Mouse (Mus musculus): ENCODE measurements around the gene Arl15.
A peak's percentile ranks its signal among the peaks of the same experiment; 100 is the strongest.

Gene Arl15

DNA sequence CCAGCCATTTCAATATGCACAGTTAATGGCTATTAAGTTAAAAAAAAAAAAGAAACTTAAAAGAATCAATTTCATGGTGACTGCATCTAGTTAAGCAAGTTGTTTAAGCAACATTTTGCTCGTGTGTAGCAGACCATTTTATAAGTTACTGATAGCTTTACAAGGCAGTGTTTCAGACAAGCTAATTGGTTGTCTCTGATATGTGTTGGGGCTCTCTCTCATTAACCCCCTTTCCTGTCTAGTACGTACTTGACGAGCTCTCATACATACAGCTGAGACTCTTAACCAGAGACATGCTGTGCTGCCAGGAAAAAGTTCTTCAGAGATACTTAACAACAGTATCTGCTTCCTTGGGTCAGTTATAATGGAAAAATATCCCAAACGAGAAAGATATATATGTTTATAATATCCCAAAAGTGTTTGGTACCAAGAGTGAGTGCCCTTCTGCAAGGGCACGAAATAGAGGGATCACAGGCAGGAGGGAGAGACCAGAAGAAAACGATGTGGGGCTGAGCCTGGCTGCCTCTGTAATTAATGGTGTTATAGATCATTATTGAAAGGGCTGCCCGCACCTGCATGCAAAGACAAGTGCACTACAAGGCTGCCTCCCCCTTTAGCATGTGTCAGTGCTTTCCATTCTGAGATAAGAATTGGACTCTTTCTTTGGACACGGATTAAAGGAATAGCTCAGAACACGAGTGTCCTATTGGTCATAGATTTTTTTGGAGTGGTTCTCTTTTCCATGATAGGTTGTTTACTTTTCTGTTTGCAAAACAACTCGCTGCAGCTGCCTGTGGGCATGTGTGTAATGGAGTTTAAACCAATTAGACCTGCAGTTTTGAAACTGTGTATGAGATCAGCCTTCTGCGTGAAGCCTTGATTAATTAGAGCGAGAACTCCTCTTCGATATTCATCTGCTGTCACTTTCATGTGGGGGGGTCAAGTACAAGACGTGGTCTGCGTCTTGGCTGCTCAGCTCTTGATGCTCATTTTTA, 350.0 kb downstream of the Arl15 start:
- ATAC-seq (ENCODE audit: low TSS enrichment), result no peak

DNA sequence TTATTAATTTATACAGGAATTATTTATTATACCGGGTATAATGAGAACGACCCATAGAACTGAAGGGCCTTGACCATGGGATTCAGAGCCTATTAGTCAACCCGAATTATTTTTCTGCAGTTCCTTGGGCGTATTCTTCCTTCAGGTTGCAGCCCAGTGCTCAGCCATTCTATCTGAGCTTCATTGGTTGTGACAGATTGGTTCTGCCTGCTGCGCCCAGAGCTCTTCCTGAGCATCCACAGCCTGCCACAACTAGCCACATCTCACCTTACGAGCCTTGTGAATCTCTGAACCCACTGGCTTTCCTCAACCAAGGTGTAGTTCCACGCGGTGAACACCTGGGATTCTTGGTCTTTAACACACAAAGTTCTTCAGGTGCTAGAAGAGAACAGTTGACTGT, 350.9 kb downstream of the Arl15 start:
- ATAC-seq (ENCODE audit: low TSS enrichment), result no peak

DNA sequence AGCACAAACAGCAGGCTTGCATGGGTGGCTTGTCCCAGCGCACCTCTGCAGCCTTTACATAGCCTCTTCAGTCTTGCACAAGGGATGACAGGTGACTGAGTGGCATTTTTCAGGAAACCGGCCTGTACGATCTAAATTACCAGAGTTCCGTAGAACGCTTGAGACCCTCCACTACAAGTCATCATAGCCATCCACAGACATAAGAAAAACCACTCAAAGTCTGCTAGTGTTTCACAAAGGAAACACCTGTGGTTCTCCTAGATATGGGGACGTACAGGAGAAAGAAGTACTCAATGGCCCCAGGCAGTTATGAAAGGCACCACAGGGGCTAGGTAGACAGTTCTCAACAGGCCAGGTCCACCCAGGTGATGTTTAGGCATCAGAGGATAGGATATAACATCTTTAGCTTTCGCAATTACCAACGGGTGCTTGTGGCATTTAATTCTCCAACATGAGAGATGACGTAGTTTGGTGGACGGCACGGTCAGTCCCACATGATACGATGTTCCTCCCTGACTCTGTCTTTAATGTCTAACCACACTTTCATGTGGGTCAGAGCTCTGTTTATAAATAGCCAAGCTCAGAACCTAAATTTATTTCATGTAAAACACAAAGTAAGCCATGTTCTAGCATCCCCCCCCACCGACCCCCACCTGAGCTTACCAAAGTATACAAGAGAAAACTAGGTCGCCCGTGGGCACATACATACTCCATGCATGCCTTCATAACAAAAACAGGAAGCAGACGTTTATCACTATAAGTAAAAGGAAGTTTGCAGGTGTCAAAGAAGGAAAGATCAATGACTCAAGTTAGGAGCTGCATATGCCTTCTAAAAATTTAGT, 356.8 kb downstream of the Arl15 start:
- ATAC-seq (ENCODE audit: low TSS enrichment), result no peak

DNA sequence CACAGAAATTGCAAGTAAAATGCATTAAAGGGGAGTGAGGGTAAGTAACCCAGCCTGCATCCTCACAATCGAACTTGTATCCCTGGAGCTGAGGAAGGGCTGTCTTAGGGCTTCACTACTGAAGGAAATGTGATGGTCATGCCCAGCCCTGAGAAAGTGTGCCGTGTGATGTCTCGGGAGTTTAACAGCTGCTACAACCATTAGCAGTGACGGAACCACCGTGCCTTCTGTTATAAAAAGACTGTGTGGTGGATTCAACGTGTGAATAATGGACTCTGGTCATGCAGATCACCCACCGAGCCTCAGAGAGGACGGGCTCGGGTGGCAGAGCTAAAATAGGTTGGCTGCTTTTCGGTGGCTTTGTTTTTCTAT, 357.4 kb downstream of the Arl15 start:
- ATAC-seq (ENCODE audit: low TSS enrichment), result peak; percentile 36; the same call in 1 of the 2 replicates

DNA sequence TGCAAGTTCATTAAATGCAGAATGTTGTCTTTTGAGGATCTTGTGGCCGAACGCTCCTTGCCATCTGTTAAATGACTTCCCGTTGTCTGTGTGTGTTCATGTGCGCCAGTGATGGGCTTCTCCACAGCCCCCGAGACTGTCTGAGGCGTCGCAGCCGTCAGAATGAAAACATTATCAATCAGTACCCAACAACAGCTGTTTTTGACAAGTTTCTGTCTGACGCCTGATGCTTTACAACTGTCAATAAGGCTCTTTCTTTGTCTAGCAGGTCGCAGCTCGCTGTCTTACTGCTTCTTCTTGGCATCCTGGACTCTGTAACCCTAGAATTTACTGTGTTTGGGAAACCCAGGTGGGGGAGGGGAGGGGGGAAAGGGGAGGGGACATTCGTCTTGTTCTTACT, 362.4 kb downstream of the Arl15 start:
- ATAC-seq (ENCODE audit: low TSS enrichment), result no peak

DNA sequence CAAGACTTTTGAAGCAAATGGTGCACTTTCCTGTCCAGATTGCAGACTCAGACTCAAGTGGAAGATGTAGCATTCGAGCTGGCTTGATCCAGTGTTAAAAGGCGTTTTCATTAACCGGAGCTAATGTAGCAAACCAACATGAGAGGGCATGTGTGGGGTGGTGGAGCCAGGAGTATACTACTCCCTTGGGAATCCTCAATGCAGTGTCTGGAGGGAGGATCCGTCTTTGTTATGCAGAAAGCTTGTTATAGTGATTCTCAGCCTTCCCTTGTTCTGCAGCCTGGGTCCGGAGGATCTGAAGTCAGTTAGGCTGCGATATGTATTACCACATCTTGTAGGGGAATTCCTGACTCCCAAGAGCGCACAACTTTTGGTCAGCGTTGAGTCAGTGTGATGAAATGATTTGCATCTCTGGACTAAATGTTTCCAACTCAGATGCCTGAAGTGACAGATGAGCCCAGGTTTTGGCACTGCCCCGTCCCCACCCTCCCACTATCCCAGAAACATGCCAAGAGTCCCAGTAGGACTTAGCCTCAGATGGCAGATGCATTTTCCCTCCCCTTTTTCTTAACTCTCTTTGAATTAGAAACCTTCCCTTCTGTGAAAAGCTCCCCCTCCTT, 363.9 kb downstream of the Arl15 start:
- ATAC-seq (ENCODE audit: low TSS enrichment), result peak; percentile 79

DNA sequence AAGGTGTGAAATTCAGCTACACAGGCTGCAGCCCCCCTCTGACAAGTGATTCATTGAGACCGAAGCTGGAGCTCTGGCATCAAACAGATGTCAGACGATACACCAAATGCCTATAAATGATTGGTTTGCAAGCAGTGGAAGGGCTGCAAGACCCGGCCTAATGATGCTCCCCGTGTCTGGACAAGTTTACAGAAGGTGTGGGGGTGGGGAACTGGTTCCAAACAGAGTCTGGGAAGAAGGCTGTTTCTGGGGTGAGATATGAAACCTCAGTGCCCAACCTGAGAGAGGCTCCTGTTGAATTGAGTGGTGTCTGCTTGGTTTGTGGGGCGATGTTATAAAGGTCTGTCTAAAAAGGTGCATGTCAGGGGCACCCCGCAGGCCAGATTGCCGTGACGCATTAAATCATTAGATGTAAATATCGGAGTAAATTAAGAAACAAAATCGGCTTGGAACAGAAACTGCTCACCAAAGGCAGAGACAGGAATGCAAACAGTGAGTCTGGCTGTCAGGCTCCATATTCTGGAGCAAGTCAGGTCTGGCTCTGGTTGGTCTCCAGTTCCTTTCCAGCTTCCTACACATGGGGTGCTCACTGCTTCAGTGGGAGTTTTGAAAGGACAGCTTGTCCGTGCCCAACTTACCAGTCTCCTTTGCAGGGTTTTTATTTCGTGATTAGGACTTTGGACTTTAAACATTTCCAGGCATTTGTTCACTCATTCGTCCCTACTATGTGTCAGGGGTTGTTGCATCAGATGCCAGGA, 365.5 kb downstream of the Arl15 start:
- peak; percentile 87 for ATAC-seq (ENCODE audit: low TSS enrichment)

DNA sequence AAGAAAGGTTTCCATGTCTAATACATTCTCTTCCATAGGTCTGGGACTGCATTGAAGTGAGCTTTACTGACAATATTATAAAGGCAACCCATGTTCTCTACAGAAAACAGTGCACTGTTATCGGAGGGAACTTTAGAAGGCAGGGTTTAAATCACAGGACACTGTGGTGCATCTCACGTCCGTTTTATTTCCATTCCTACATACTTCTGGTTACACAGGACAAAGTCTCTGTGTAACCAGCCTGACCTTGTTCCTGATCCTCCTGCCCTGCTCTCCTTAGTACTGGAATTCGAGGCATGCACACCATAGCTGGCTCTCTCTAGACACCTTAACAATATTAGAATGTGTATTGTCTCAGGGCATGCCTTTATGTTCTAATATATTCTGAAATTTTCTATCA, 368.4 kb downstream of the Arl15 start:
- no peak for ATAC-seq (ENCODE audit: low TSS enrichment)

DNA sequence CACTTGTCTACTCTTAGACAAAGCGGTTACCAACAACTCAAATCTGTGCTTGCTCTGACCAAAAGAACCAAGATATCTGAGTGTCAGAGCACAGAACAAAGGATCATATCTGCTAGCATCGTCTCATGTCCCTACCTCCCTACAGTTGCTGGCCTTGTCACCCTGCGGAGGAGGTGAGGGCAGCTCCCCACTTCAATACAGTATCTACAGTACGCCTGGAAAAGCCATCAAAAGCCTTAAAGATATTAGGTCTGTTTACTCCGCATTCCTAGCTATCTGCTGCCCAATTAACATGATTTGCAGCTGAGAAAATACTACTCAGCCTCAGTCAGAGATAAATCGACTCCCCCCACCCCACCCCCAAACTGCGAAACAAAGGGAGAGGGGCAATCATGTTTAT, 371.3 kb downstream of the Arl15 start:
- ATAC-seq (ENCODE audit: low TSS enrichment), result no peak

DNA sequence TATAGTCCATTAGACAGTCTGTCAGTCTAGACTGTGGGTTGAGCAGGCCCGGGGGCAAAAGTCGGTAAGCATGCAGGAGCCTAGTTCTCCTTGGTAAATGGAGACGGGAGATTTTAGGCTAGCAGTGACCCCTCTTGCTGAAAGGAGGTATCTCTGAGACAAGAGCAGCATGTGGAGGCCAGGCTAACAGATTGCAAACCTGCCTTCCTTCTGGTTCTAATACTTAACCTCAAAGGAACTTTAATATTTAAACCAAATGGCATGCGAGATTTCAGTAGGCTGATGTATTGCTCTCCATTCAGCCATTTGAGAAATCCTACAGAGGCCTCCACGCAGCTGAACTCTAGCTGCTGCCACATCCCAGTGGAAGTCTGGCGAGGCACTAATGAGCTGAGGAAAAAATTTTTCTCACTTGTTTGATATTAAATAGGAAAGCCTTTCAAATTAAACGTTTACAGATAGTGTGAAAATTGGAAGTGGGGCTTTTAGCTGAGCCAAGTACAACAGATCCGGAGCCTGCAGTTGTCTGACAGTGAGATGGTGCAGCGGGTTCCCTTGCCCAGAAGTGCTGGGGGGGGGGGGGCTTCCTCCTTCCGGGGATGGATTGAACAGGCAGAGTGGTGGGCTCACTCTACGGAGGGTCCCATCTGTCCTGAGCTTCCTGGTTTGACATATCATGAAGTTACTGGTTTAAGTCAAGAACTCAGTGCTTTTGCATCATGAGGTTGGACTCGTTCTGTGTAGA, 372.3 kb downstream of the Arl15 start:
- ATAC-seq (ENCODE audit: low TSS enrichment), result no peak

DNA sequence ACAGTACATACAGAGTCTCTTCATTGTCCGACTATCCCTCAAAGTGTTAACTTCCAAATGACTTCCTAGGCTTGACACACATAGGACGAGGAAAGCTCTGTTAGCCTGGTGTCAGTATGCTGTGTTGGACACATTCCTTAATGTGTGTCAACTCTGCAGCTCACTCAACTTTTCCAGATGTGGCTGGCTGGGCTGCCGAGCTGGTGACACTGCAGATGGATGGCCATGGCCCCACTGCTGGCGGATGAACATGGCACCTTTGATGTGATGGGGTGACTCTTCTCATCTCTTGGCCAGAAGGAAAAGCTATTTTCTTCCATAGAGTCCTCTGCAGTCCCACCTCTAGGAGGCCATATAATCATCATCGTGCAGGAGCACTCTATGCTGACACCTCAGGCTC, 375.8 kb downstream of the Arl15 start:
- ATAC-seq (ENCODE audit: low TSS enrichment), result no peak

DNA sequence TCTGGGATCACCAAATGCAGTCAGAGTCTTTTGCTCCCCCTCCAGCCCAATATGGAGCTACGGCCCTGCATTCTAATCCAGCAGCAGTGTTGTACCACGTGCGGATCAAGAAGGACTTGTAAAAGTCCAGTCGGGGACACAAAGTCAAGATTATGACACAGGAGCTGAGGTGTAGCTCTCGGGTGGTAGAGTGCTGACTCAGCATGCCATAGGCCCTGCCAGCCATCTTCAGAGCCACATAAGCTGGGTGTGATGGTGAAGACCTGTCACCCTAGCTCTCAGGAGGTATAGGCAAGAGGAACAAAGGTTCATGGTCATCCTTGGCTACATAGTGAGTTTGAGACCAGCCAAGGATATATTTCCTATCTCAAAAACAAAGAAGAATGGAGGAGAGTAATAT, 377.2 kb downstream of the Arl15 start:
- ATAC-seq (ENCODE audit: low TSS enrichment), result no peak

DNA sequence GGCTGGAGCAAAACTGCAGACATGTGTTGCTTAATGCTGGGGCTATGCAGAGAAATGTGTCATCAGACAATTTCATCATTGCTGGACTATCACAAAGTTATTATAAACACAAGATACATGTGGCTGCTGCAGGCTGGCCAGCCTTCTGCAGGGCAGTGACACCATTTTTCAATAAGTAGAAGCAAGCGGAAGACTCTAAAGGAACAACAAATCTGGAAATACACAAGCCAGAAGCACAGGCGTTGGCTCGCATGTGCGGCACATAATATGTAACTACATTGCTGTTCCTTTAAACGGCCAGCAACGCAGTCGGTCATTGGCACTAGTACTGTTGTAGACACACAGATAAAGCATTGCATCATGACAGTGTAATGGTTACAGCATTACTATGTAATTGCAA, 393.8 kb downstream of the Arl15 start:
- no peak for ATAC-seq (ENCODE audit: low TSS enrichment)

DNA sequence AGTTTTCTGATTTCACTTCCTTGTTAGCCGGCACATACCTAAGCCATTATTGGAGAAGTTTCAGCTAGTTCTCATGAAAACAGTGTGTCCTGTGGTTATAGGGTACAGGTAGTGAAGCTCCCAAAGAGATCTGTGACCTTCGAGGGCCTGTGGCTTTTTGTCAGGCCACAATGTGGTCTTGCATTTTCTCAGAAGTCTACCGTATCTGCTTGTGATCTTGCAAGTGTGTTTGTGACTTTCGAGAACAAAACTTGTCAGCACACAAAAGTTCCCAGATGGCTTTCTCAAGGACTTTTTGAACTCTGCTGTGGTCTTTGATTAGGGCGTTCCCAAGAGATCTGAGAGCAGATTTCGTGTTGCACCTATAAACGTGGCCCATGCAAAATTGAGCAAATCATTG, 394.5 kb downstream of the Arl15 start:
- ATAC-seq (ENCODE audit: low TSS enrichment), result no peak

DNA sequence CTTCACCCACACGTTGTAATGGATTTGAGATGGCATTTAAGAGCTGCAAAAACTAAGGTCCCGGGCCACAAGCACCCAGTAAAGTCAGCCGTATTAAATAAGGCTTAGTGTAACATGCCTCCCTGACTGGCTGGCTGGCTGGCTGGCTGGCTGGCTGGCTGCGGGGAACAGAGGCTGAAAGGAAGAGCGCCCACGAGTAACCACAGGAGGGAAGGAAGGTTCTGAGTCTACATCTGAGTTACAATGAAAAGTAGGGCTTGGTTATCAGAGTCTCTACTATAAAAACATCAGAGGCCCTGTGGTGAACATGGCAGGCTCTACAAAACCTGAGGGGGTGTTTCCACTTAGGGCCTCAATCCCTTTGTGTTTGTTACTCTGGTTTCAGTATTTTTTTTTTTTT, 395.1 kb downstream of the Arl15 start:
- no peak for ATAC-seq (ENCODE audit: low TSS enrichment)

DNA sequence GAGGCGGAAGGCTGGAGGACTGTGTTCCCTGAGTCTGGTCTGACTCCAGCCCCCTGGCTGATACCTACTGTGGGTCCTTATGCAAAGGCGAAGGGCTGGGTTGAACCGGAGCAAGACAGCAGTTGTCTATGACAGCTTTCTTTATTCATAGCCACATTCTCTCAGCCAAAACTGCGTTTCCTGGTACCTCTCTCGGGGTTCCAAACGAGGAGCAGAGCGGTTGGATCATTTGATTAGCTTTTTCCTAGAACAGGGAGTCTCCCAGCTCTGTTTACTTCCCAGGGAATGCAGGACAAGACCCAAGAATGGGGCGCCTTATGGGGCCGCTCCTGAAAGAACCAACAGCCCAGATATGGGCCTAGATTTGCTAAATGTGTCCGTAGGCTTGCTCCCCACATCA, 396.6 kb downstream of the Arl15 start:
- no peak for ATAC-seq (ENCODE audit: low TSS enrichment)

DNA sequence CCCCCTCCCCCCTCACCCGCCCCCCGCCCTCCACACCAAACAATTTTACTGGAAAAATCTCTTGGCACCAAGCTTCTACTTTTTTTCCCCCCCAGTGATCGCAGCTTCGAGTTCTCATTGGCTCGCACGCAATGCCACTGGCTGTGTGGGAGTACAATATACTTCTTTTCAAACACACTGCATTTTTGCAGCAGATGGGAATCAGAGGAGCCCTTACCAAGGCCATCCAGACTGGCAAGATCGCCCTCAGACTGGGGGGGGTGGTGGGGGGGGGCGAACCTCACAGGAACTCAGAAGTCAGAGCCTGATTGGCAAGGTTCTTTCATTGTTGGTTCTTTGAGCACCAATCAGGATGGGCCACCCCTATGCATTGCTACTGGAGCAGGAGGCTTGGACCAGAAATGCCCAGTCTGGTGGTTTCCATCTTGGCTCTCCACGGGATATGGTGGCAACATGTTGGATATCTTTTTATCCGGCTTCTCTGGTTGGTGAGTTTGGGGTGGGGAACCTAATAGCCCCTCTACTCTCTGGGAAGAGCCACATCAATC, 404.0 kb downstream of the Arl15 start:
- peak; percentile 58; the same call in 1 of the 2 replicates for ATAC-seq (ENCODE audit: low TSS enrichment)

DNA sequence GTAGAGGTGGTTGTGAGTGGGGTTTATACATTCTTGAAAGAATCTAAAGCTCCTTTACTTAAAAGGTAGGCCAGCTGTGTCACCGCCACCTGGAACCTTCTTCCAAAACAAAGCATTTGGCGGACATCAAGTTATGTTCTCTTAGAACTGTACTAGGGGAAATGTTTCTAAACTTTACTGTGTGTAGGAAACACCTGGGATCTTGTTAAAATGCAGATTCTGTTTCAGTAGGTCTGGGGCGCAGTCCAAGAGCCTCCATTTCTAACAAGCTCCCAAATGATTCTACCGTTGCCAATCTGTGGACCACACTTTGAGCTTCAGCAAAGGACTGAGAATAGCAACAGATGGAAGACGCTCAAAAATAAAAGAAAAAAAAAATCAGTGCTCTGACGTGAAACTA, 405.4 kb downstream of the Arl15 start:
- peak; percentile 82 for ATAC-seq (ENCODE audit: low TSS enrichment)

DNA sequence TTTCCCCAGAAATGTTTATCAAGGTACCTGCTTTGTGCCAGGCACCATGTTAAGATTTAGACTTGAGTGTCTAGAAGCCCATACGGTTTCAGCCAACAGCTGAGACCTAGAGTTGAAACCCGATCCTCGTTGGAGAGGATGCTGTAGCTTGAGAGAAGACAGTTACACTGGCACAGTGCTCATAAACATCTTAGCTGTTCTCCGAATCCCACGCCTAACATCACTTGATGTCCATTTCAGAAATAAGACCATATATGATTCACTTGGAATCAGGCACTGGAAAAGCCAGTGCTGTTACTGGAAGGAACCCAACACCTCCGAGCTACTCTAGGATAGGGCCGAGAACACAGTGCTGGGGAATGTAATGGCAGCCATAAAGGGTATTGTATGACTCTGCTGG, 406.2 kb downstream of the Arl15 start:
- peak; percentile 18 for ATAC-seq (ENCODE audit: low TSS enrichment)

DNA sequence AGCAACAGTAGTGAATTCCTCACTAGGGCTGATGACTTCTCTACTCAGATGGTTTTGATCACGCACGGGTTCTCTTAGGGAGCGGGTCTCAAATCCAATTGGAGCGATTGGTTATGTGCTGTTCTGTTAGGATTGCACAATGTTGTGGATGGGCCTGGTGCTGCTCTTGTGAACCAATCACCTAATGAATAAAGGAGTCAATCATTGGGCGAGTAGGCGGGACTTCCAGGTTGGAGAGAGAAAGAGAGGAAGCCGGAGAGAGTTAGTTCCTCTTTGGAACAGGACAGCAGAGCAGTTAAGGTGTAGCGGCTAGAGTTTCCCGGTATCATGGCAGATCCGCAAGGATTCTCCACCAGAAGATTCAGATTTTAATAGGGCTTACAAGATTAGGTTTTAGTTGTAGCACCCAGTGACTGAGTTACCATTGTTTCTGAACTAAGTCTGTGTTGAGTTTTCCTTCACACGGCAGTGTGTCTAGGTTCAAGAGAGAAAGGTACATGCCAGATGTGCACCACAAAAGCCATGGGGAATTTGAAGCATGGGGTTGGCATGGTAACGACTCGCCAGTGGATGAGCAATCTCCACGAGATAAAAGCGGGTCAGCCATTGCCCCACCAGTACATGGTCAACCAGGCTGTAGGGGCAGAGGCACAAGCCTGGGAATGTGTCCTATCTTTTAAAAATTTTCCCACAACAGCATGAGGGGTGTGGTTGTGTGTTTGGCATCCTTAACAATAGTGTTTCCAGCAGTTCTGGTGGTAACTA, 408.7 kb downstream of the Arl15 start:
- ATAC-seq (ENCODE audit: low TSS enrichment), result no peak
